Mouse (Mus musculus): ENCODE results near the gene Tmed10. TPM values are rescaled to one million over a fixed set of nuclear protein-coding genes. Genes with fewer than 3 reads are reported as not detected.

Tmed10 gene
- total RNA-seq, 4 experiments from 2014 or later = 154 to 177 (median 170) TPM

- DNase-seq (ENCODE audit: low spot score in 2 of 2) = no peak
Observed at GRCm38 (mm10) chr12:85337567-85338311, 36.9 kb downstream of the Tmed10 start.

- no peak for DNase-seq (ENCODE audit: low spot score in 2 of 2)
Observed at GRCm38 (mm10) chr12:85330153-85330552, 44.5 kb downstream of the Tmed10 start.

- DNase-seq (ENCODE audit: low spot score in 2 of 2) = no peak
Observed at GRCm38 (mm10) chr12:85308651-85309050, 66.0 kb downstream of the Tmed10 start.

- DNase-seq (ENCODE audit: low spot score in 2 of 2) = peak; percentile 69 to 92
Observed at GRCm38 (mm10) chr12:85305247-85305892, 69.3 kb downstream of the Tmed10 start.

GRCm38 (mm10) chr12:85304725-85305124 lies 69.9 kb downstream of the Tmed10 start:
- no peak for DNase-seq (ENCODE audit: low spot score in 2 of 2)

GRCm38 (mm10) chr12:85303256-85303655 lies 71.4 kb downstream of the Tmed10 start:
- no peak for DNase-seq (ENCODE audit: low spot score in 2 of 2)

GRCm38 (mm10) chr12:85298835-85299180 lies 75.8 kb downstream of the Tmed10 start:
- DNase-seq (ENCODE audit: low spot score in 2 of 2) = no peak

GRCm38 (mm10) chr12:85298127-85298834 lies 76.4 kb downstream of the Tmed10 start:
- DNase-seq (ENCODE audit: low spot score in 2 of 2) = no peak

- DNase-seq (ENCODE audit: low spot score in 2 of 2) = no peak
Observed at GRCm38 (mm10) chr12:85297345-85297997, 77.2 kb downstream of the Tmed10 start.

- DNase-seq (ENCODE audit: low spot score in 2 of 2) = no peak
Observed at GRCm38 (mm10) chr12:85296915-85297314, 77.7 kb downstream of the Tmed10 start.

- no peak for DNase-seq (ENCODE audit: low spot score in 2 of 2)
Observed at GRCm38 (mm10) chr12:85295506-85295905, 79.1 kb downstream of the Tmed10 start.

- no peak for DNase-seq (ENCODE audit: low spot score in 2 of 2)
Observed at GRCm38 (mm10) chr12:85292906-85293305, 81.7 kb downstream of the Tmed10 start.

- DNase-seq (ENCODE audit: low spot score in 2 of 2) = no peak
Observed at GRCm38 (mm10) chr12:85292288-85292687, 82.4 kb downstream of the Tmed10 start.

- no peak for DNase-seq (ENCODE audit: low spot score in 2 of 2)
Observed at GRCm38 (mm10) chr12:85291541-85291940, 83.1 kb downstream of the Tmed10 start.

- DNase-seq (ENCODE audit: low spot score in 2 of 2) = no peak
Observed at GRCm38 (mm10) chr12:85290633-85291032, 84.0 kb downstream of the Tmed10 start.

Other genes with a start within 250 kb of the Tmed10 start
- 10 to 100 TPM; 35.8 to 43.4 (median 39.8) TPM for gene Rps6kl1, start 223.6 kb downstream of the Tmed10 start, total RNA-seq (2022)
- gene Pgf, start 197.1 kb downstream of the Tmed10 start, total RNA-seq (2022) = 1 to 10 TPM; 4.2 to 6.6 (median 6.1) TPM
- 10 to 100 TPM; 52.0 to 70.8 (median 60.7) TPM for gene Eif2b2, start 155.4 kb downstream of the Tmed10 start, total RNA-seq (2022)
- gene Mlh3, start 104.2 kb downstream of the Tmed10 start, total RNA-seq (2022) = 10 to 100 TPM; 17.8 to 23.1 (median 20.5) TPM
- gene Acyp1, start 86.4 kb downstream of the Tmed10 start, total RNA-seq (2022) = 10 to 100 TPM; 22.7 to 37.1 (median 30.9) TPM
- 1 to 10 TPM; 1.6 to 2.2 (median 1.9) TPM for gene Zc2hc1c, start 86.3 kb downstream of the Tmed10 start, total RNA-seq (2022)
- 10 to 100 TPM; 39.8 to 42.3 (median 41.1) TPM for gene Nek9, start 35.5 kb downstream of the Tmed10 start, total RNA-seq (2022)
- 10 to 100 TPM; 14.4 to 24.7 (median 21.0) TPM for gene Fos, start 99.0 kb upstream of the Tmed10 start, total RNA-seq (2022)
- 10 to 100 TPM; 41.8 to 54.1 (median 44.0) TPM for gene Jdp2, start 224.2 kb upstream of the Tmed10 start, total RNA-seq (2022)